Mouse (Mus musculus) embryonic stem cell, embryonic (primary cell): Measurements from ENCODE around the gene Pea15a.

Experiments
- CTCF ChIA-PET, 4 experiments: fragments of 300-600 bp in 2 of 4; fragments of 350-600 bp in 2 of 4; sonication (Branson Sonifier 250); formaldehyde crosslinking; loops; one replicate each; lab custom pipeline; 2022; ENCODE audit warnings: inconsistent platforms in 2 of 4; lab: Charles Lee
- POLR2A ChIA-PET, 4 experiments: fragments of 300-600 bp in 2 of 4; fragments of 350-600 bp in 2 of 4; sonication (Branson Sonifier 250); formaldehyde crosslinking; loops; one replicate each; lab custom pipeline; 2022; ENCODE audit warnings: antibody characterized with exemption in 4 of 4, inconsistent platforms in 1 of 4; lab: Charles Lee

The Pea15a gene

DNA sequence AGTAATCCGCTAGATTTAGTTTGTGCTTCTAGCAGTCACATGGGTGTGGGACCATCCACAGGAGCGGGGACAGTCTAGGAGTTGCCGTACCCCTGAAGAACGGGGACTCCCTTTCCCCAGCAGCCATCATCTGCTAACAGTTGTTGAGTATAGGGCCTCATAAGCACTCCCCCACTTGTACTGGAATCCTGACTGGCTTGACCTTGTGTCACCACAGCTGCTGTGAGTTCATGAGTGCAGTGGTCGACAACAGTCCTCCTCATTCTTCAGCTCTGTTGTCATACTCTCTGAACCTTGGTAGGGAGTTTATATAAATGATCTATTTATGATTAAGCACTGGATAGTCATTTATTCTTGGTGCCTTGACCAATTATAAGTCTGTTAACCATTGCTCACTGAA lies 36.8 kb downstream of the Pea15a start:
- ChIA-PET POLR2A (interaction anchor here in 1 of 4 experiments (0.6 to 1.5 kb wide), 3 partner anchors 25 to 311 kb away, joined by 3 to 8 read pairs (median 5); no protein-coding TSS in a partner anchor), CTCF (no interaction called here)

GRCm38 (mm10) chr1:172167911-172168310 lies 38.7 kb downstream of the Pea15a start:
- POLR2A ChIA-PET: interaction anchor here in 1 of 4 experiments (1.3 to 4.6 kb wide), 4 partner anchors 10 to 50 kb away, joined by 3 to 23 read pairs (median 5); no protein-coding TSS in a partner anchor
- CTCF ChIA-PET: no interaction called here

DNA sequence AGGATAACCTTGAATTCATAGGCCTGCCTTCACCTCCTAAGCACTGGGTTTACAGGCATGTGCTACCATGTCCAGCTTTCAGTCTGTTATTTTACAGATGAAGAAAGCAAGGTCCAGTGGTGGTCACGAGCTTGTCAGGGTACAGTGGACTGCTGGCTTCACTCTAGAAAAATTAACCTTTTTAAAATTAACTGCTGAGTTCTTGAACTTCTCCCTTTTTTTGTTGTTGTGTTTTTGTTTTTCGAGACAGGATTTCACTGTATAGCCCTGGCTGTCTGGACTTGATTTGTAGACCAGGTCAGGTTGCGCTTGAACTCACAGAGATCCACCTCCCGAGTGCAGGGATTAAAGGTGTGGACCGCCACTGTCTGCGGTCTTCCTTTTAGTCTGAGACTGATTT lies 43.6 kb downstream of the Pea15a start:
- ChIA-PET POLR2A (interaction anchor here in 3 of 4 experiments (0.6 to 2.7 kb wide), 11 partner anchors 9 to 20 kb away, joined by 3 to 13 read pairs (median 7); partner anchors contain the start of gene Dcaf8 (in 2 of the 3)), CTCF (interaction anchor here in 3 of 4 experiments (0.7 to 1.5 kb wide), 8 partner anchors 14 to 206 kb away, joined by 3 to 9 read pairs (median 4); no protein-coding TSS in a partner anchor)

GRCm38 (mm10) chr1:172162009-172162408 lies 44.6 kb downstream of the Pea15a start:
- POLR2A ChIA-PET: interaction anchor here in 2 of 4 experiments (0.5 to 2.7 kb wide), 21 partner anchors 8 to 233 kb away, joined by 3 to 13 read pairs (median 4); partner anchors contain the start of genes Dcaf8 (in 2 of the 2) and Ncstn (in 1 of the 2)

DNA sequence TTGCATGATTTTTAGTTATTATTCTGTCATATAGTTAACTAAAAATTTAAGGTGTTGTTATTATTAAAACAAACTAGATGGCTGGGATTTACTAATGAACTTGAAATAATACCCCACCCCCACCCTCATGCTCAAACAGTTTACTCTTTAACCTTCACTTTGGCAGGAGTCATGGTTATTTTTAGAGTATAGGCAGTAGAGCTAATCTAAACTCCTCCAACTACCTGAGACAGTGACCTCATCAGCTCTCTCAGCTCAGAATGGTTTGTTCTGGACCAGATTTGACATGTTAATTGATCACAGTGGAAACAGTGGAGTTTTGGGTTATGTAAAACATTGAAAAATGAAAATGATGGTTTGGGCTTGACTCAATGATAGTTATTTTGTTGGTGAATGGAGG lies 46.1 kb downstream of the Pea15a start:
- ChIA-PET CTCF (interaction anchor here in 2 of 4 experiments (0.6 to 0.9 kb wide), 2 partner anchors 8 to 129 kb away, joined by 3 to 4 read pairs; no protein-coding TSS in a partner anchor), POLR2A (interaction anchor here in 3 of 4 experiments (0.6 to 2.7 kb wide), 10 partner anchors 11 to 321 kb away, joined by 3 to 13 read pairs (median 6); partner anchors contain the start of gene Dcaf8 (in 3 of the 3))

More at GRCm38 (mm10) chr1:172162009-172162408, 44.6 kb downstream of the Pea15a start:
- CTCF ChIA-PET: interaction anchor here (0.5 to 2.0 kb wide), 26 partner anchors 9 to 1025 kb away, joined by 3 to 16 read pairs (median 4); partner anchors contain the start of genes Casq1 (in 1 of the 4), Dcaf8 (in 1 of the 4) and Pea15a (in 1 of the 4)

DNA sequence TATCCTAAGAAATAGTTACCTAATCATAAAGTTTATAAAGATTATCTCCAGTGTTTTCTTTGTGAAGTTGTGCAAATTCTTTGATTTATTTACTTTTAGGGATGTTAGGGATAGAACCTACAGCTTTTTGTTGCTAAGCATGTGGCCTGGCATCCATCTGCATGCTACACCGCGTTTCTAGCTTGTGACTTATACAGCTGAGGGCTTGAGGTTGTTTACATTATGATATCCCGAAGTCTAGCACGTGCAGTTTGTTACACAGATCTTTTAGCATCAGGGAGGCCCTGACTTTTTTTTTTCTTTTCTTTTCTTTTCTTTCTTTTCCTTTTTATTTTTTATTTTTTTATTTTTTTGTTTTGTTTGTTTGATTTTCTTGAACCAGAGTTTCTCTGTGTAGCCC lies 46.6 kb downstream of the Pea15a start:
- ChIA-PET POLR2A (interaction anchor here in 3 of 4 experiments (0.5 to 2.3 kb wide), 7 partner anchors 12 to 58 kb away, joined by 3 to 9 read pairs (median 3); partner anchors contain the start of genes Dcaf8 (in 3 of the 3) and Pea15a (in 1 of the 3)), CTCF (interaction anchor here in 1 of 4 experiments (0.6 kb wide), 1 partner anchor 9 kb away, joined by 4 read pairs; no protein-coding TSS in a partner anchor)

DNA sequence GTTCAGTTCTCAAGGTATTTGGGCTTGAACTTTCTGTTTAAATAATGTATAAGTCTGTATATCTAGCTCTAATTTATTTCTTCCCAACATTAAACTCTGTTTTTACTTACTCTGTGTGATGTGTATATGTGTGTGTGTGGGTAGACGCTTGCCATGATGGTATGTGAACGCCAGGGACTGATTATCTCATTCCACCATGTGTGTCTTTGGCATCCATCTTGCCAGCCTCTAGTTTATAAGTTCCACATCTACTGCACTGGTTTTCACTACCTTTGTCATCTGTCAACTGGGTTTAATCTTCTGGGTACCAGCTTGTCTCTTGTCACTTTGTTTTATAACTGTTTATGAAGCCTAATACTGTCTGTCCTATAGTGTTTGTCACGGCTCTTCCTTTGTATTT lies 51.1 kb downstream of the Pea15a start:
- ChIA-PET CTCF (interaction anchor here in 2 of 4 experiments (0.6 to 1.2 kb wide), 2 partner anchors 36 to 1201 kb away, joined by 3 read pairs; no protein-coding TSS in a partner anchor), POLR2A (interaction anchor here in 1 of 4 experiments (0.7 to 3.8 kb wide), 10 partner anchors 8 to 51 kb away, joined by 3 to 23 read pairs (median 4); partner anchors contain the start of genes Dcaf8 and Pea15a)

DNA sequence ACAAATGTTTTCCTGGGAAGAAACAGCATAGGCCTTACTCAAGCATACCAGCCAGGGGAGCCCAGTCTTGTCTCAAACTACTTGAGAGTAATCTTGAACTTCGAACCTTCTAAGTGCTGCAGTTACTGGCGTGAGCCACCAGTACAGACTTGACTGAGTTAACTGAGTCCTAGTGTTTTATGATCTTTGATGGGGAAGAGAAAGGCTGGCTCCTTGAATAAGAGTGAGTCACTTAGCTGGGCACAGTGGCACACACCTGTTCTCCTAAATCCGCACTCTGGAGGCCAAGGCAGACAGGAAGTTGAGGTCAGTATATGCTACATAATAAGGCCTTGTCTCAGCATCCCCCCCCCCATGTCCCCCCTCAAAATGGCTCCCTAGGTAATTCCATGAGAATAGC lies 52.1 kb downstream of the Pea15a start:
- POLR2A ChIA-PET: interaction anchor here in 3 of 4 experiments (0.6 to 3.8 kb wide), 10 partner anchors 7 to 218 kb away, joined by 3 to 23 read pairs (median 4); no protein-coding TSS in a partner anchor
- CTCF ChIA-PET: interaction anchor here in 2 of 4 experiments (0.6 to 1.2 kb wide), 2 partner anchors 35 to 108 kb away, joined by 3 read pairs; no protein-coding TSS in a partner anchor

DNA sequence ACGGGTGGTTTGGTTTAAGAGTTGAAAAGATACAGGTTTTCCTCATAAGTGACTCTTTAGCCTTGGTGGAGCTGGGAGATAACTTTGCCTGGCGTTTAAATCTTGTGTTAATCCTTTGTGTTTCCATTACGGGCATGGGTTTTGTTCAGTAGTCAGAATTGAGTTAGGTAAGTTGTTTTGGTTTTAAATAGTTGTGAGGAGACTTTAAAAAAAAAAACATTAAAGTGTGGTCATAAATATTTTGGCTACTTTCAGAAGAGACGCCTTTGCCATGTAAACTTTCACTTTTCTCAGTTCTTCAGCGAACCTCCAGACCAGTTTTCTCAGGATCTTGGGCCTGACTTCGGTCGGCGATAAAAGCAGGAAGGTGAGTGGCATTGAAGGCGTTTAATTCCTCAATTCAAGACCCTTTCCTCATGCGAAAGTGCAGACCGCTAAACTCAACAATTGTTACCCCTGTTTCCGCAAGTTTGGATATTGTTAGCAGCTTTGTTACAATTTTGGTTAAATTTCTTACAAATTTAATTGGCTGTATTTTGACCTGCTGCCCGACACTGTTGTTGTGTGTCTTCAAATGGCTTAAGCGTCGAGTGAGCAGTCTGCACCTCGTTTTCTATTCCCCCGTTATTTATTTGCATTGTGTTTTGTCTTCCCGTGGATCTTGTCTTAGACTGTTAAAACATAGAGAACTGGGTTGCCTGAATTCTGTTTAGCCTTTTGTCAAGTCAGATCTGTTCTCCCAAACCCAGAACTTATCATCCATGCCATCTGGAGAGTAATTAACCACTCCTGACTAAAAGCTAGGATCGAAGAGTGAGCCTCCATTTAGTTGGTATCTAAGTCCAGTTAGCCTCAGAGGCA lies 57.4 kb downstream of the Pea15a start:
- ChIA-PET POLR2A (interaction anchor here in 2 of 4 experiments (0.6 to 2.7 kb wide), 16 partner anchors 9 to 246 kb away, joined by 3 to 17 read pairs (median 4); partner anchors contain the start of genes Pex19 (in 2 of the 2), Copa (in 1 of the 2), Ncstn (in 1 of the 2) and Pea15a (in 1 of the 2)), CTCF (interaction anchor here in 2 of 4 experiments (0.6 to 1.2 kb wide), 3 partner anchors 74 to 222 kb away, joined by 3 to 4 read pairs (median 3); no protein-coding TSS in a partner anchor)

DNA sequence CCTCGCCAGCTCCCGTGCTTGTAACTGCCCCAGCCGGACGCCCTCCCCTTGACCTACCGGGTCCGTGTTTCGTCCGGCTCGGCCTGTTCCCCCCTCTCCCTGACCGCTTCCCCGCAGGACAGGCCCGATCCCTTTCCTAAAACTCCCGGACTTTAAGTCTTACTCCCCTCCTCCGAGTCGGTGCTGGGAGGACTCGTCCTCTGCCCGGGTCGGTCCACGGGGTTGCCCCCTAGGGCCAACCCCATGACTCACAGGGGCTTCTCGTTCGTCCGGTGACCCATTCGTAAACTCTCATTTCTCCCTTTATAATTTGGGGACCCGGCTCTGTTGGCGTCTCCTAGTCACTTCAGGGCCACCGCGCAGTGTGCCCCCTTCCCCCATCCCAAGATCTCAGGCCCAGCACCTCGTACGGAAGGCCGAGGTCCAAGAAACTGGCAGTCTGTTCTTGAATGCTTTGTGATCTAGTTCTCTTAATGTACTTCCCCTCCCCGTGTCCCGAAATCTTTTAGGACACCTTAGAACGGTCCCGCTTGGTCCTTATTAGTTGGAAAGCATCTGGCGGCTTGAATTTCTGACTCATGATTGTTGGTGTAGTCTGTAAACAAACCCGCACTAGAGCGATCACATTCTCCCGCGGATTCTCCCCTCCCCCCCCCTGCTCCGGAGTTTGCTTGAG lies 58.2 kb downstream of the Pea15a start:
- CTCF ChIA-PET: interaction anchor here in 3 of 4 experiments (0.6 to 1.3 kb wide), 9 partner anchors 14 to 228 kb away, joined by 3 to 7 read pairs (median 4); partner anchors contain the start of genes Pea15a (in 1 of the 3), Pex19 (in 1 of the 3) and Pigm (in 1 of the 3)
- POLR2A ChIA-PET: interaction anchor here (0.5 to 4.0 kb wide), 83 partner anchors 8 to 646 kb away, joined by 3 to 34 read pairs (median 4); partner anchors contain the start of genes Copa (in 3 of the 4), Ncstn (in 3 of the 4), Pex19 (in 3 of the 4) and Pea15a (in 2 of the 4)

GRCm38 (mm10) chr1:172147835-172148278 lies 58.7 kb downstream of the Pea15a start, which contains the start of gene Dcaf8:
Gene Dcaf8 (plus strand): TSS chr1:172148084.
- POLR2A ChIA-PET: interaction anchor here (0.5 to 4.0 kb wide), 82 partner anchors 8 to 645 kb away, joined by 3 to 34 read pairs (median 4); partner anchors contain the start of genes Copa (in 3 of the 4), Kcnj10 (in 3 of the 4), Ncstn (in 3 of the 4) and Pex19 (in 3 of the 4)
- CTCF ChIA-PET: interaction anchor here in 3 of 4 experiments (0.9 to 1.3 kb wide), 8 partner anchors 14 to 229 kb away, joined by 3 to 7 read pairs (median 4); partner anchors contain the start of genes Pea15a (in 1 of the 3), Pex19 (in 1 of the 3) and Pigm (in 1 of the 3)
